Mouse (Mus musculus) kidney, embryonic 14.5 days (tissue): Measurements from ENCODE around the gene Dcdc2c. TPM values are rescaled to one million over a fixed set of nuclear protein-coding genes. Genes with fewer than 3 reads are reported as not detected.

Source experiments
- ATAC-seq: fragments of 200-750 bp; cut with Nextera tagmentation; 2 replicates; pipeline ENCODE4 v1.8.0; 2017; ENCODE audit warnings: moderate number of reproducible peaks, mild to moderate bottlenecking, moderate TSS enrichment, moderate library complexity; ENCODE audit not compliant: low FRiP score, low TSS enrichment
- H3K27ac ChIP-seq: fragments of 300-500 bp; sonication (generic); 2 replicates; pipeline ENCODE4 v1.5.1; 2014; ENCODE audit warnings: low read depth, mild to moderate bottlenecking, low read length, moderate library complexity, mixed read lengths
- H3K27me3 ChIP-seq: fragments of 300-500 bp; sonication (generic); 2 replicates; pipeline ENCODE4 v1.6.1; 2014; ENCODE audit warnings: mild to moderate bottlenecking, low read length; ENCODE audit not compliant: control insufficient read depth, insufficient read depth
- H3K36me3 ChIP-seq: fragments of 300-500 bp; sonication (generic); 2 replicates; pipeline ENCODE4 v1.6.1; 2014; ENCODE audit warnings: low read length, mixed read lengths; ENCODE audit not compliant: control insufficient read depth, insufficient read depth
- H3K4me1 ChIP-seq: fragments of 300-500 bp; sonication (generic); 2 replicates; pipeline ENCODE4 v1.6.1; 2014; ENCODE audit warnings: low read length, mixed read lengths; ENCODE audit not compliant: control insufficient read depth, insufficient read depth
- H3K4me2 ChIP-seq: fragments of 300-500 bp; sonication (generic); replicated peaks from 2 replicates; pipeline ENCODE4 v1.6.1; 2014; ENCODE audit warnings: low read depth, mild to moderate bottlenecking, low read length
- H3K4me3 ChIP-seq: fragments of 300-500 bp; sonication (generic); 2 replicates; pipeline ENCODE4 v1.5.1; 2014; ENCODE audit warnings: mild to moderate bottlenecking, low read length
- H3K9ac ChIP-seq: fragments of 300-500 bp; sonication (generic); 2 replicates; pipeline ENCODE4 v1.6.1; 2014; ENCODE audit warnings: low read depth, mild to moderate bottlenecking, low read length, moderate library complexity
- H3K9me3 ChIP-seq: fragments of 300-500 bp; sonication (generic); 2 replicates; pipeline ENCODE4 v1.6.1; 2016; ENCODE audit warnings: low read length; ENCODE audit not compliant: control insufficient read depth
- WGBS: fragments of 180-500 bp; shearing (Covaris S2); extraction: QIAGEN DNeasy Blood & Tissue Kit; methylation state at CpG from one replicate; pipeline ENCODE4 v1.1.7; 2014; 5-methylcytosine and 5-hydroxymethylcytosine counted together
- polyA plus RNA-seq: library from polyadenylated mRNA; unstranded; fragments of >200 nt; fragmentation: Nextera tagmentation; extraction: Ambion mirVana; gene quantifications from 2 replicates; pipeline ENCODE4 v1.2.1, GENCODE M21; 2014

Dcdc2c gene
- polyA plus RNA-seq, 1 experiment from 2014 or later = 0.23 TPM

- Histone ChIP-seq H3K27ac (no peak overlapping the region), H3K4me2 (no peak overlapping the region), H3K4me1 (no peaks in the 10 kb centered on the region), H3K9ac (no peak overlapping the region), H3K27me3 (no peaks in the 10 kb centered on the region), H3K4me3 (no peak overlapping the region), H3K9me3 (no peaks in the 10 kb centered on the region), H3K36me3 (no peaks in the 10 kb centered on the region)
- ATAC-seq = no peak
- WGBS = 89% methylated on average over 5 of the region's 5 CpGs
Observed at GRCm38 (mm10) chr12:28494289-28494688, 57.9 kb downstream of the Dcdc2c start.

DNA sequence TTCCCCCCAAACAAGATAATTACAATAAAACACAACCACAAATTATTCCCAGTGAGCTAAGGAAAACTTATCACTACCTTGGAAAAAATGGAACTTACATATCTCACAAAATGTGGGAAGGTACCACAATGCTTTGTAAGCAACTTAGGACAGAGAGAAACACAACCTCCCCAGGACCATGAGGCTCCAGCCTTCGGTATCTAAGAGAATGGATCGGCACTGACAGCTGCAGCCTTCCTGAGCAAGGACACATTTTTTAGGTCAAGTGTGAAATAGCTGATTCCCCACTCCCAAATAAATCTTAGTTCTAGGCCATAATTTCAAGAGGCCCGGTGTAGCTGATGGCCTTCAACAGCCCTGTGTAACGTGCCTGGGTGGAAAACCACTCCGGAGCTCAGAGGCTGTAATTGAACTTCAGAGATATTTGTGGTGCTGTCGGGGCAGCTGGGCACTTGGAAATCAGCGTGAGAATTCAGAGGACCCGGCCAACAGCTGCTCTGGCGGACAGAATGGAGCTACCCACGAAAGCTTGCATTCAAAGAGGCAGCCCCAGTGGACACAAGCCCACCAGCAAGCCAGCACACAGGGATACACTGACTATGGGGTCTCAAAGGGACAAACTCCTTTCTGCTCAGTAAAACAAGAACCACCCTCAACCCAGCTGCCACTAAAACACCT, 69.6 kb downstream of the Dcdc2c start:
- H3K9ac ChIP-seq = no peak overlapping the region
- WGBS = 52% methylated on average over 10 of the region's 10 CpGs
- no peaks in the 10 kb centered on the region for H3K36me3 ChIP-seq
- no peak overlapping the region for H3K4me2 ChIP-seq
- ATAC-seq = no peak
- H3K4me1 ChIP-seq = no peaks in the 10 kb centered on the region
- H3K27ac ChIP-seq = no peak overlapping the region
- H3K4me3 ChIP-seq = no peak overlapping the region
- no peaks in the 10 kb centered on the region for H3K9me3 ChIP-seq
- H3K27me3 ChIP-seq = no peaks in the 10 kb centered on the region

GRCm38 (mm10) chr12:28460951-28461431, 91.2 kb downstream of the Dcdc2c start:
- no peak overlapping the region for H3K27ac ChIP-seq
- H3K27me3 ChIP-seq = no peaks in the 10 kb centered on the region
- no peaks in the 10 kb centered on the region for H3K36me3 ChIP-seq
- H3K9me3 ChIP-seq = peaks cover 3% of the 10 kb centered on the region; the same call in 1 of the 2 replicates
- H3K4me1 ChIP-seq = no peaks in the 10 kb centered on the region
- WGBS = 83% methylated on average over 2 of the region's 2 CpGs
- H3K4me2 ChIP-seq = no peak overlapping the region
- no peak overlapping the region for H3K4me3 ChIP-seq
- H3K9ac ChIP-seq = no peak overlapping the region
- no peak for ATAC-seq

DNA sequence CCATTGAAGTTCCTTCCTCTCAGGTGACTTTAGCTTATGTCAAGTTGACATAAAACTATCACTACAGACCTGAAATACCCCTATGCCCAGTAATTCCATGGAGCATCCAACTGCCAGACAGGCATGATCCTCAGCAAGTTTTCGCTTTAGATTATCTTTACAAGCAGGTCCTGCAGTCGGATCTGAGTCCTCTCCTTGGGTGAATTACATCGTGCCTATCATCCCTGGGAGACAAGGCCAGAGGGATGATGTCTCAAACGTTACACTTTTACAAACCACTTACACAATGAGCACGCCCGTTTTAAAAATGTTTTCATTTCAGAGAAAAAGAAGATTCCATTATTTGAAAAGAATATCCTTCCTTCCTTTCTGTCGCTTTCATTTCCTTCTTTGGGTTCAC, 91.7 kb downstream of the Dcdc2c start:
- Histone ChIP-seq H3K9ac (no peak overlapping the region), H3K9me3 (peaks cover 3% of the 10 kb centered on the region; the same call in 1 of the 2 replicates), H3K4me2 (no peak overlapping the region), H3K4me1 (no peaks in the 10 kb centered on the region), H3K27me3 (no peaks in the 10 kb centered on the region), H3K27ac (no peak overlapping the region), H3K36me3 (no peaks in the 10 kb centered on the region), H3K4me3 (no peak overlapping the region)
- WGBS = 80% methylated on average over 7 of the region's 7 CpGs
- no peak for ATAC-seq

- Histone ChIP-seq H3K9ac (no peak overlapping the region), H3K4me1 (no peaks in the 10 kb centered on the region), H3K4me2 (no peak overlapping the region), H3K36me3 (no peaks in the 10 kb centered on the region), H3K27ac (no peak overlapping the region), H3K27me3 (no peaks in the 10 kb centered on the region), H3K4me3 (no peak overlapping the region), H3K9me3 (peaks cover 3% of the 10 kb centered on the region; the same call in 1 of the 2 replicates)
- no peak for ATAC-seq
- 91% methylated on average over 5 of the region's 5 CpGs for WGBS
Observed at GRCm38 (mm10) chr12:28458786-28459185, 93.4 kb downstream of the Dcdc2c start.

DNA sequence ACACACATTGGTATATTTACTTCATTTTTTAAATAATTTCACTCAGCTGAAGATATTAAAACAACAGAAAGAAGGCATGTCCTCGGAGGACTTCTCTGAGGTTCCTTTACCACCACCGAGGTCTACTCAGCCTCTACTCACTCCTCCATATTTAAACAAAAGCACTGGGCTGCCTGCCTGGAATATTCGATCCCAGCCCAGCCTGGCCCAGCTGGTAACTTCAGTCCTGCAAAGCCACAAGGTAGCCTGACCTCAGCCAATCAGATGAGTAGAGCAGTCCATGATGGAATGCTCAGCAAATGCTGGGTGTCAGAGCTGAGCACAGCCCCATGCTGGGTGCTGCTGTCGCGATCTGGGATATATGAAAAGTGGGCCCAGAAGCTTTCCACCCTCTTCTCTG, 115.7 kb downstream of the Dcdc2c start:
- H3K9me3 ChIP-seq = no peaks in the 10 kb centered on the region
- ATAC-seq = no peak
- no peaks in the 10 kb centered on the region for H3K4me1 ChIP-seq
- WGBS = 64% methylated on average over 5 of the region's 5 CpGs
- H3K4me3 ChIP-seq = no peak overlapping the region
- no peak overlapping the region for H3K27ac ChIP-seq
- no peaks in the 10 kb centered on the region for H3K27me3 ChIP-seq
- H3K4me2 ChIP-seq = no peak overlapping the region
- no peaks in the 10 kb centered on the region for H3K36me3 ChIP-seq
- H3K9ac ChIP-seq = no peak overlapping the region

- H3K4me2 ChIP-seq = no peak overlapping the region
- ATAC-seq = no peak
- no peak overlapping the region for H3K9ac ChIP-seq
- no peaks in the 10 kb centered on the region for H3K27me3 ChIP-seq
- no peak overlapping the region for H3K4me3 ChIP-seq
- no peaks in the 10 kb centered on the region for H3K9me3 ChIP-seq
- 87% methylated on average over 3 of the region's 3 CpGs for WGBS
- no peaks in the 10 kb centered on the region for H3K4me1 ChIP-seq
- H3K36me3 ChIP-seq = no peaks in the 10 kb centered on the region
- no peak overlapping the region for H3K27ac ChIP-seq
Observed at GRCm38 (mm10) chr12:28432729-28433067, 119.5 kb downstream of the Dcdc2c start.

- Histone ChIP-seq H3K9ac (peak overlapping the region; percentile 38; the same call in 1 of the 2 replicates), H3K27me3 (no peaks in the 10 kb centered on the region), H3K27ac (no peak overlapping the region), H3K4me2 (peak overlapping the region; percentile 48), H3K36me3 (no peaks in the 10 kb centered on the region), H3K4me3 (peak overlapping the region; percentile 24; the same call in 1 of the 2 replicates), H3K4me1 (no peaks in the 10 kb centered on the region), H3K9me3 (no peaks in the 10 kb centered on the region)
- 5% methylated on average over 19 of the region's 19 CpGs for WGBS
- 0 out of 2 replicates have a peak, but pooled peaks have one; percentile 69 for ATAC-seq
Observed at GRCm38 (mm10) chr12:28431832-28432728, 120.1 kb downstream of the Dcdc2c start.

GRCm38 (mm10) chr12:28429856-28430255, 122.3 kb downstream of the Dcdc2c start:
- ATAC-seq = no peak
- WGBS = 97% methylated on average over 5 of the region's 5 CpGs
- H3K4me2 ChIP-seq = no peak overlapping the region
- no peak overlapping the region for H3K4me3 ChIP-seq
- H3K27me3 ChIP-seq = no peaks in the 10 kb centered on the region
- H3K9ac ChIP-seq = no peak overlapping the region
- no peaks in the 10 kb centered on the region for H3K36me3 ChIP-seq
- H3K9me3 ChIP-seq = no peaks in the 10 kb centered on the region
- H3K4me1 ChIP-seq = no peaks in the 10 kb centered on the region
- no peak overlapping the region for H3K27ac ChIP-seq
